In genomic region chr13:110455569-110456196, GRCm38 (mm10) we compare ENCODE assay signal across 24 mouse cellular contexts.
A peak's percentile ranks its signal among the peaks of the same experiment; 100 is the strongest.
DNase-seq lines count a peak whose midpoint lies in the region; ATAC-seq and TF ChIP-seq lines count a peak whose summit lies in the region.
"Had no signal": no experiment of that assay in that cellular context is flagged by ENCODE, and none has a peak within 500 bp of the region (broad histone marks: within the 10 kb centered on the region; RNA-seq: fewer than 3 reads in every experiment).

No protein-coding gene starts in this region.

- H3K4me2 ChIP-seq in hindbrain, embryonic 13.5 days: no peak overlapping the region
- H3K4me2 ChIP-seq in hindbrain, embryonic 16.5 days (ENCODE audit: low read length): no peak overlapping the region
- no peak overlapping the region for H3K4me2 ChIP-seq in intestine, embryonic 14.5 days (ENCODE audit: low read length)
- H3K4me2 ChIP-seq in intestine, postnatal 0 days (replicated peaks; ENCODE audit: low read depth): no peak overlapping the region
- no peak overlapping the region for H3K4me2 ChIP-seq in liver, postnatal 0 days (ENCODE audit: low read depth, low read length)
- no peak overlapping the region for H3K4me2 ChIP-seq in liver, embryonic 12.5 days
- H3K4me2 ChIP-seq: embryonic facial prominence, embryonic 12.5 days; embryonic facial prominence, embryonic 15.5 days; heart, embryonic 12.5 days; heart, embryonic 15.5 days had no signal

- no peaks in the 10 kb centered on the region for H3K36me3 ChIP-seq in hindbrain, embryonic 13.5 days
- no peaks in the 10 kb centered on the region for H3K36me3 ChIP-seq in hindbrain, embryonic 16.5 days (ENCODE audit: control insufficient read depth, insufficient read depth, low read length)
- H3K36me3 ChIP-seq in intestine, embryonic 14.5 days (ENCODE audit: control insufficient read depth, insufficient read depth, low read length): no peaks in the 10 kb centered on the region
- H3K36me3 ChIP-seq in intestine, postnatal 0 days (ENCODE audit: control insufficient read depth, insufficient read depth): no peaks in the 10 kb centered on the region
- H3K36me3 ChIP-seq in liver, postnatal 0 days (replicated peaks; ENCODE audit: insufficient read depth, low read length): no peaks in the 10 kb centered on the region
- no peaks in the 10 kb centered on the region for H3K36me3 ChIP-seq in liver, embryonic 12.5 days
- H3K36me3 ChIP-seq: embryonic facial prominence, embryonic 12.5 days; embryonic facial prominence, embryonic 15.5 days; heart, embryonic 12.5 days; heart, embryonic 15.5 days; hindbrain, embryonic 10.5 days had no signal

- no peak overlapping the region for H3K4me3 ChIP-seq in hindbrain, embryonic 13.5 days
- H3K4me3 ChIP-seq in hindbrain, embryonic 16.5 days (ENCODE audit: low read length): no peak overlapping the region
- H3K4me3 ChIP-seq in intestine, embryonic 14.5 days (ENCODE audit: low read depth, low read length): no peak overlapping the region
- H3K4me3 ChIP-seq in intestine, postnatal 0 days (ENCODE audit: low read depth, low read length): no peak overlapping the region
- no peak overlapping the region for H3K4me3 ChIP-seq in liver, postnatal 0 days (ENCODE audit: low read depth, low read length)
- no peak overlapping the region for H3K4me3 ChIP-seq in liver, embryonic 12.5 days
- H3K4me3 ChIP-seq: embryonic facial prominence, embryonic 12.5 days; embryonic facial prominence, embryonic 15.5 days; heart, embryonic 12.5 days; heart, embryonic 15.5 days; hindbrain, embryonic 10.5 days had no signal

- TF ChIP-seq CTCF in intestine, postnatal 0 days (IDR thresholded peaks at IDR 0.05; ENCODE audit: low read depth): no peak
- TF ChIP-seq CTCF in liver, postnatal 0 days (IDR thresholded peaks at IDR 0.05; ENCODE audit: low read depth): no peak

- ATAC-seq in hindbrain, embryonic 13.5 days (ENCODE audit: low FRiP score): no peak; the same call in 1 of the 2 replicates
- no peak for ATAC-seq in hindbrain, embryonic 16.5 days
- 0 out of 2 replicates have a peak, but pooled peaks have one; percentile 34 for ATAC-seq in intestine, embryonic 14.5 days (replicated peaks; ENCODE audit: low FRiP score, low TSS enrichment, low read depth)
- ATAC-seq in intestine, postnatal 0 days: no peak
- ATAC-seq in liver, postnatal 0 days: peak; percentile 86
- ATAC-seq in liver, embryonic 12.5 days: no peak
- ATAC-seq: CD4-positive, CD25-positive, alpha-beta regulatory T cell, adult 4 months had no signal

- H3K27ac ChIP-seq in hindbrain, embryonic 13.5 days: 0 out of 2 replicates have a peak overlapping the region, but pooled peaks have one; percentile 32
- no peak overlapping the region for H3K27ac ChIP-seq in hindbrain, embryonic 16.5 days (ENCODE audit: low read depth, low read length)
- no peak overlapping the region for H3K27ac ChIP-seq in intestine, embryonic 14.5 days (ENCODE audit: low read depth)
- no peak overlapping the region for H3K27ac ChIP-seq in intestine, postnatal 0 days (ENCODE audit: low read depth, low read length)
- peak overlapping the region; percentile 39 for H3K27ac ChIP-seq in liver, postnatal 0 days (ENCODE audit: low read depth)
- no peak overlapping the region for H3K27ac ChIP-seq in liver, embryonic 12.5 days
- H3K27ac ChIP-seq: embryonic facial prominence, embryonic 12.5 days; embryonic facial prominence, embryonic 15.5 days; heart, embryonic 15.5 days; hindbrain, embryonic 10.5 days had no signal

- no peaks in the 10 kb centered on the region for H3K9me3 ChIP-seq in hindbrain, embryonic 13.5 days
- no peaks in the 10 kb centered on the region for H3K9me3 ChIP-seq in hindbrain, embryonic 16.5 days (ENCODE audit: control insufficient read depth, low read length)
- H3K9me3 ChIP-seq in intestine, embryonic 14.5 days (ENCODE audit: control insufficient read depth, low read length): no peaks in the 10 kb centered on the region
- no peaks in the 10 kb centered on the region for H3K9me3 ChIP-seq in intestine, postnatal 0 days (ENCODE audit: control insufficient read depth)
- no peaks in the 10 kb centered on the region for H3K9me3 ChIP-seq in liver, postnatal 0 days (ENCODE audit: low read length)
- H3K9me3 ChIP-seq in liver, embryonic 12.5 days (replicated peaks): no peaks in the 10 kb centered on the region
- H3K9me3 ChIP-seq: embryonic facial prominence, embryonic 12.5 days; embryonic facial prominence, embryonic 15.5 days; heart, embryonic 12.5 days; heart, embryonic 15.5 days; hindbrain, embryonic 10.5 days had no signal

- no peaks in the 10 kb centered on the region for H3K27me3 ChIP-seq in hindbrain, embryonic 13.5 days
- H3K27me3 ChIP-seq in hindbrain, embryonic 16.5 days (replicated peaks; ENCODE audit: control insufficient read depth, insufficient read depth, low read length): no peaks in the 10 kb centered on the region
- H3K27me3 ChIP-seq in intestine, embryonic 14.5 days (replicated peaks; ENCODE audit: control insufficient read depth, insufficient read depth, low read length): no peaks in the 10 kb centered on the region
- no peaks in the 10 kb centered on the region for H3K27me3 ChIP-seq in intestine, postnatal 0 days (replicated peaks; ENCODE audit: control insufficient read depth, insufficient read depth, low read length)
- no peaks in the 10 kb centered on the region for H3K27me3 ChIP-seq in liver, postnatal 0 days (ENCODE audit: insufficient read depth, low read length)
- no peaks in the 10 kb centered on the region for H3K27me3 ChIP-seq in liver, embryonic 12.5 days (replicated peaks)
- H3K27me3 ChIP-seq: embryonic facial prominence, embryonic 12.5 days; embryonic facial prominence, embryonic 15.5 days; heart, embryonic 12.5 days; heart, embryonic 15.5 days had no signal

- DNase-seq in intestine, embryonic 14.5 days (ENCODE audit: low spot score): no peak
- DNase-seq in liver, postnatal 0 days: no peak
- DNase-seq in yolk sac, embryonic 10.5 days (ENCODE audit: low spot score): peak; percentile 12
- no peak for DNase-seq in natural killer cell, adult 2 months (ENCODE audit: low spot score in 2 of 2)
- DNase-seq: adrenal gland, adult 2 months; adrenal gland, postnatal 14 days; cerebellum, adult 11 months; cerebellum, adult 2 months; cerebellum, adult 9-11 months; cerebellum, postnatal 25 days; gastrocnemius, postnatal 25 days; heart, adult 18-20 months; heart, postnatal 10 days; heart, postnatal 36 days had no signal

- H3K4me1 ChIP-seq in hindbrain, embryonic 13.5 days (replicated peaks): 0 out of 2 replicates have a peak, but pooled peaks cover 7% of the 10 kb centered on the region
- no peaks in the 10 kb centered on the region; the same call in 1 of the 2 replicates for H3K4me1 ChIP-seq in hindbrain, embryonic 16.5 days (ENCODE audit: control insufficient read depth, insufficient read depth, low read depth, low read length)
- no peaks in the 10 kb centered on the region; the same call in 1 of the 2 replicates for H3K4me1 ChIP-seq in intestine, embryonic 14.5 days (replicated peaks; ENCODE audit: control insufficient read depth, insufficient read depth, low read length)
- H3K4me1 ChIP-seq in intestine, postnatal 0 days (replicated peaks; ENCODE audit: control insufficient read depth, insufficient read depth, low read length): no peaks in the 10 kb centered on the region
- H3K4me1 ChIP-seq in liver, postnatal 0 days (ENCODE audit: insufficient read depth): no peaks in the 10 kb centered on the region
- no peaks in the 10 kb centered on the region for H3K4me1 ChIP-seq in liver, embryonic 12.5 days
- H3K4me1 ChIP-seq: embryonic facial prominence, embryonic 12.5 days; embryonic facial prominence, embryonic 15.5 days; hindbrain, embryonic 10.5 days had no signal

- no peak overlapping the region for H3K9ac ChIP-seq in hindbrain, embryonic 13.5 days
- no peak overlapping the region for H3K9ac ChIP-seq in hindbrain, embryonic 16.5 days (ENCODE audit: low read depth, low read length)
- no peak overlapping the region for H3K9ac ChIP-seq in intestine, embryonic 14.5 days (ENCODE audit: low read length)
- H3K9ac ChIP-seq in intestine, postnatal 0 days (ENCODE audit: low read depth, low read length): no peak overlapping the region
- H3K9ac ChIP-seq in liver, postnatal 0 days (replicated peaks): no peak overlapping the region
- H3K9ac ChIP-seq in liver, embryonic 12.5 days: no peak overlapping the region
- H3K9ac ChIP-seq: embryonic facial prominence, embryonic 12.5 days; embryonic facial prominence, embryonic 15.5 days; heart, embryonic 12.5 days; heart, embryonic 15.5 days had no signal

- TF ChIP-seq EP300 in liver, postnatal 0 days (IDR thresholded peaks at IDR 0.05; ENCODE audit: low read depth): peak; percentile 25; the same call in 1 of the 2 replicates

- 84% methylated on average over 5 of the region's 5 CpGs for WGBS in hindbrain, embryonic 13.5 days
- 83% methylated on average over 5 of the region's 5 CpGs for WGBS in hindbrain, embryonic 16.5 days
- 54% methylated on average over 5 of the region's 5 CpGs for WGBS in intestine, embryonic 14.5 days
- WGBS in intestine, postnatal 0 days: 37% methylated on average over 5 of the region's 5 CpGs
- 59% methylated on average over 5 of the region's 5 CpGs for WGBS in liver, postnatal 0 days (ENCODE audit: insufficient replicate concordance)
- WGBS in liver, embryonic 12.5 days (ENCODE audit: insufficient replicate concordance): 61% methylated on average over 5 of the region's 5 CpGs

Comparison
In these comparisons a context has a peak if more than half of its experiments do, and no peak if none do; other contexts are left out.
1. ATAC-seq: peak in intestine, embryonic 14.5 days (single experiment) and liver, postnatal 0 days (single experiment); none in hindbrain, embryonic 13.5 days (single experiment), hindbrain, embryonic 16.5 days (single experiment), intestine, postnatal 0 days (single experiment) and liver, embryonic 12.5 days (single experiment).
2. H3K27ac ChIP-seq: peak in hindbrain, embryonic 13.5 days (single experiment) and liver, postnatal 0 days (single experiment); none in hindbrain, embryonic 16.5 days (single experiment), intestine, embryonic 14.5 days (single experiment), intestine, postnatal 0 days (single experiment) and liver, embryonic 12.5 days (single experiment).